Mouse (Mus musculus) heart, adult 9 months (tissue): ENCODE results near the gene Lekr1.
"Not testable (repeated sequence)": the region's sequence is repeated elsewhere in the genome, so short reads cannot be mapped to it uniquely, and the experiment has no call there.

ENCODE experiments used
- DNase-seq, 2 experiments: peaks; one replicate each; pipeline ENCODE4 v3.0.0; 2022; ENCODE audit warnings: low spot score in 2 of 2

Gene Lekr1

DNA sequence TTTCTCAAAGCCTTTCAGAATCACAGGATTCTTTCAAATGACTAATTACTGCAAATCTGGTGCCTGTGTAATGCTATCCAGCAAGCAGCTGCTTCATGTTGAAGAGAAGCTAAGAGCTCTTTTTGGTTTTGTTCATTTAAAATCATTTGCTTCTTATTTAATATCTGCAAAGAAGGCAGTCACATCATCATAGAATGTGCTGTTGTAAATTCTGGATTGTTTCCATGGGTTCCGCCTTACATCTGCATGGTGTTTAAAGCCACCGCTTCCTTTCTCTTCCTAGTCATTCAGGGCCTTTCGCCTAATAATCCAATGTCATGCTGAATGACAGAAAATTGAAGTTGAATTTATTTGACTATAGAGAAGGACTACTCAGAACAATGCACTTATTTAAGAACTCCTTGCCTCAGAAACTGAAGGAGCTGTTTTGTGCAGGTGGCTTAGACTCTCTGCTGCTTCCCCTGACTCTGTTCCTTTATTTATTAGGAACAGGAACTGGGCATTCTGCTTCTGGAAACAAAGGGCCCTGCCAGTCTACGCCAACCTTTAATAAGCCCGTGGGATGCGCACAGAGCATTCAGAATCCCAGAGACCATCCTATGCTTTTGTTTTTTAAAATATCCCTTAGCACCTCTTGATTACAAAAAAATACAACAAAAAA lies 101.3 kb downstream of the Lekr1 start:
- no peak for DNase-seq

- not testable (repeated sequence) for DNase-seq
These were observed 103.6 kb downstream of the Lekr1 start for GRCm38 (mm10) chr3:65769666-65770065.

GRCm38 (mm10) chr3:65773910-65774309 lies 107.9 kb downstream of the Lekr1 start:
- no peak for DNase-seq

DNA sequence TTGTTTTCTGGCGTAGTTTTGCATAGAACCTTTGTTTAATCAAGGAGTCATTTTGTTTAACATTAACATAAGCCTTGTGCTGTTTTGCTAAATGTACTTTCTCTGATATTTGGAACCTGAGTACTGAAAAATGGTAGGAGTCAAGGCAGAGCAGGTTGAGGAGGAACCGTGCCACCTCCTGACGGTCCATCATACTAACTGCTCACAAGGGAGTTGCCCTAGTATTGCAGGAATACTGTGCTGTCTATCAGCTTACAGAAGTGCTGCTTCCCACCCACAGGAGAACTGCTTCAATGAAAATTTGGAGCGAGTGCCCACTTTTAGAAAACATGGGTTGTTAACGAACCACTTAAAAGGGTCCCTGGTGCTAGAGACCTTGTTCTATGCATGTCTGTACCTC lies 109.1 kb downstream of the Lekr1 start:
- DNase-seq: no peak

DNA sequence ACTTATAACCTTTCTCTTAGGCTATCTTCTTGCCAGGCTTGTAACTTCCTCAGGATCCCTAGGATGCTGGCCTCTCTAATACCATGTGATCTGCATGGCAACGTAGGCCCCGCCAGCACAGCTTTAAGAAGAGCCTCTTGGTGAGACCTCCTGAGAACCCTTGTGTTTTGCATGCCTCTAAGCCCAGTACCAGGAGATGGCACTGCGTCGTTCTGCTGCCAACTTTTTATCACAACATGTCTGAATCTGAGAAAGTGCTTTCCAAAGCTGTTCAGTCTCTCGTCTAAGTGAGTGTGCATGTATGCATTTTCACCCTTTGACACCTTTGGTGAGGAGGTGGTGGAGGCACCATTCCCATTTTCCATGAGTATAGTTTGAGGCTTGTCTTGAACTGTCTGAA lies 116.2 kb downstream of the Lekr1 start:
- no peak for DNase-seq

DNA sequence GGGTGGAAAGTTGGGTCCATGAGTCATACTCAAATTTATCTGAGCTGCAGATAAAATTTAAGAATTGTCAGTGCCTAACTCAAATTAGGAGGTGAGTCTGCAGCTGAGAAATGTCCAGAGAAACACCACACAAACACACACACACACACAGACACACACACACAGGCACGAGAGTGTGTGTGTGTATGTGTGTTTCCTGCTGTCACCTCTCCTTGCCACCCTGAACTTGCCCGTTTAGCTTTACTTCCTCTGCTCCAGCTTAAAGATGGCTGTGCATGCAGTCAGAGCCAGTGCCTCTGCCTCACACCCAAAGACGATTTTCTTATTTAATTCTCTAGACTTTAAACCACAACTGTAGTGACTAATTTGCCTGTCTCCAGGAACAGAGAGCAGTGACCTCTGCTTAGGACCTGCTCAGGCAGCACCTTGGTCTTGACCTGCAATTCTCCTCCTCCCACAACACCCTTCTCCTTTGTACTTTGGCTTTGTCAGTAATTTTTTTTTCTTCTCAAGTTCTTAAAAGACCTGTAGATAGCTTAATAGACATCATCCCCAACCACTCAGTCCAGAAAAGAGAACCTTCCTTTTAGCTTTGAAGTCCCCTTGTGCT lies 124.2 kb downstream of the Lekr1 start:
- no peak for DNase-seq

DNA sequence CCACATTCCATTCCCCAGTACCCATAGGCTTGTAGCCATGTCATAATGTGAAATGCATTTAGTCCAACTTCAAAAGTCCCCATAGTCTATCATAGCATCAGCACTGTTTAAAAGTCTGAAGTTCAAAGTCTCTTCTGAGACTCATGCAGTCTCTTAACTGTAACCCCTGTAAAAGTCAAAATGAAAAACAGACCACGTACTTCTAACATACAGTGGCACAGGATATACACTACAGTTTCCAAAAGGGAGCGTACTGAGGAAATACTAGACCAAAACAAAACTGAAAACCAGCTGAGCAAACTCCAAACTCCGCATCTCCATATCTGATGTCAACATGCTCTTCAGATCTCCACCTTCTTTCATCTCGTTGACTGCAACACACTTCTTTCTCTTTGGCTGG lies 127.5 kb downstream of the Lekr1 start:
- no peak for DNase-seq

DNA sequence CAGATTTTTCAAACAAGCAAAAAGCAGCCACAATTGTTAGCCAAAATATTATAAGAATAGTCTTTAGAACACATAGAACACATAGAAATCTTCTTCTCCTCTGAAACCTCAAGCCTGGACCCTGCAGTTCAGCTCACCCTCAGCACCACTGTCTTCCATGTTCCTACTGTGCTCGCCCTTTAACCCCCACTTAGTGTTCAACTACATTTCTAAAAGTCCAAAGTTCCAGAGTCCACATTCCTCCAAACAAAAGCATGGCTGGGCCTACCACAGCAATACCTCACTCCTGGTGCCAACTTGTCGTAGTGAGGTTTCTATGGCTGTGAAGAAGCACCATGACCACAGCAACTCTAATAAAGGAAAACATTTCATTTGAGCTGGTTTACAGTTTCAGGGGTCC lies 128.7 kb downstream of the Lekr1 start:
- DNase-seq: no peak

DNA sequence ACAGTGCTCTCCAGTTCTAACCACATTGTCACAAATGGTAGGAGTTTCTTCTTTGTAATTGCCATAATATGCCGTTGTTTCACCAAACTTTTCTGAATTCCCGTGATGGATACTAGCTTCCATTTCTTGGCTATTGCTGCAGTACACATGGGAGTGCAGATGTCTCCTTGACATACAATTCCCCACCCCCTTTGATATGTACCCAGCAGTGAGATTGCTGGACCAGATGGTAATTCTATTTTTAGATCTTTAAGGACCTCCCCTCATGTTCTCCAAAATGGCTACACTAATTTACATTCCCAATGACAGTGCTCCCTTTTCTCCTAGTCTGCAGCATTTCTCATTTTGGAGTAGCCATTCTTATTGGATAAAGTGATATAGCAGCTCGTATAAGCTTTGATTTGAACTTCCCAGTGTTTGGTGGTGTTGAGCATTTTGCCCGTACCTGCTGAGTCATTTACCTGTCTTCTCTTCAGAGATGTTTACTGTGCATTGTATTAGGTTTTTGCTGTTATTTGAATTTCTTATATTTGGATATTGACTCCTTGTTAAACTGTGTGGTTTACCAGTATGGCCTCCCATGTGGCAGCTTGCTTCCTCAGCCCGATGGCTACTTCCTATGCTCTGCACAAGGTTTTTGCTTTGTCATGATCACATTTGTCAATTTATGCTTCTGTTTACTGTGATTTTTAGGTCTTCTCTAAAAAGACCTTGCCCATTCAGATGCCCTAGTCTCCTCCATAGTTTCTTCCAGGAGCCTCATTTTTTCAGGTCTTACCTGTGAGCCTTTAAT lies 131.5 kb downstream of the Lekr1 start:
- DNase-seq: no peak

DNA sequence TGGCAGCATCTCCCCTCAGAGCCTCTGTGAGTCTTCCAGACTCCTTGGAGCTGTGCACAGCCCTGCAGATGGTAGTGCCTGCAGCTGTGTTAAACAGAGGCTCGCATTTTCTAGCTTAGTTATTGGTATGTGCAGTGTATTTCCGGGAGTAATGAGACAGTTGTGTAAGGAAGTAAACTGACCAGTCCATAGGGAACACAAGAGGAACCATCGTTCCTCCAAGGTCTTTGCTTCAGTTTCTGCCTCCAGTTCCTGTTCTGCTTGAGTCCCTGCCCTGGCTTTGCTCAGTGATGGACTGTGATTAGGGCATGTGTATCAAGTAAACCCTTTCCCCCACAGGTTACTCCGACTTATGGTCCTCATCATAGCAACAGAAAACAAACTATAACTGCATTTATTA lies 134.9 kb downstream of the Lekr1 start:
- no peak for DNase-seq

GRCm38 (mm10) chr3:65802185-65802584 lies 136.2 kb downstream of the Lekr1 start:
- peak in 1 of 2 experiments; percentile 8 for DNase-seq

- DNase-seq: peak; percentile 47 to 58
These were observed 136.8 kb downstream of the Lekr1 start for GRCm38 (mm10) chr3:65802868-65803267.

GRCm38 (mm10) chr3:65814881-65815280 lies 148.9 kb downstream of the Lekr1 start:
- no peak for DNase-seq

DNA sequence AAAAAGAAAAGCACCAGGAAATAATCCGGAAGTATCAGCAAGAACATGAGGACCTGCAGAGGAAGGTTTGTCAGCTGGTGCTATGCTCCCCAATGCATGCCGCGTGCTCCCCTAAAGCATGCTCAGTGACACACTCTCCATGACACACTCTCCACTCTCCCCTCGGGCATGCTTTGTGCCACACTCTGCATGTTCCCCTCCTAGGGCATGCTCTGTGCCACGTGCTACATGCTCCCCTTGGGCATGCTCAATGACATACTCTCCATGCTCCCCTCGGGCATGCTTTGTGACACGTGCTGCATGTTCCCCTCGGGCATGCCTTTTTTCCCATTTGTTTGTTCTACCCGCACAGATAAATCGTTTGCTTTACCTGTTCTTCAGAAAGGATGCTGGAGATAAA lies 150.0 kb downstream of the Lekr1 start:
- no peak for DNase-seq

GRCm38 (mm10) chr3:65818597-65818996 lies 152.6 kb downstream of the Lekr1 start:
- DNase-seq: no peak

DNA sequence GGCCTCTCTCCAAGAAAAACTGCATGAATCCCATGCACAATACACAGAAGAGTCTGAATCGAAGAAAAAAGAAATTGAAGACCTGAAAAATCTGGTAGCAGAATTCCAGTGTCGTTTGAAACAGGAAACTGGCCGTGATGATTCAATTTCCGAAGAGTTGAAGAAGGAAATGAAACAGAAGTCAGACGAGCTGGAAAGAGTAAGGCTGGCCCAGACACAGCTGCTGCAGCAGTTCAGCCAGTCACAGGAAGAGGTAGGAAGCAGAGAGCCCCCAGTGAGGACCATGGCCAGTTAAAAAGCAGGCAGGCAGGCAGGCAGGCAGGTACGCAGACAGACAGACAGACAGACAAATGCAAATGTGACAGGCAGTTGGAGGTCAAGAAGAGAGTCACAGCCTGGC lies 153.8 kb downstream of the Lekr1 start:
- no peak for DNase-seq

- no peak for DNase-seq
These were observed 158.9 kb downstream of the Lekr1 start for GRCm38 (mm10) chr3:65824886-65825285.

DNA sequence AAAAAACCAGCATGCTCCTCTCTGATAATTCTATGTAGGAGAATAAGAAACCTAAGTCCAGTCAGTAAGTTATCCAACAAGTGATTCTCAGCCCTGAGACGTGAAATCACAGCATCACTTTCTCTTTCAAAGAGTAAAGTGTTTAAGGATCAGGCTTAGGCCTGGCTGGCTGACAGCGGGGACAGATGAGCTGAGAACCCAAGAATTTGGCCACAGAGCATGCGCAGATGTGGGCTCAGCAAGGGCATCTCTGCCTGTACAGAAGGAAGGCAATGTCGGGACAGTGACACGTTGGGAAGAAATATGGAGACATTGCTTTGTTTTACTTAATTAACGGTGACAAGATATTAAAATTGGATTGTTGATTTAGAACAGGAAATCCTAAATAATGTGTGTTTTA lies 160.7 kb downstream of the Lekr1 start:
- no peak for DNase-seq

DNA sequence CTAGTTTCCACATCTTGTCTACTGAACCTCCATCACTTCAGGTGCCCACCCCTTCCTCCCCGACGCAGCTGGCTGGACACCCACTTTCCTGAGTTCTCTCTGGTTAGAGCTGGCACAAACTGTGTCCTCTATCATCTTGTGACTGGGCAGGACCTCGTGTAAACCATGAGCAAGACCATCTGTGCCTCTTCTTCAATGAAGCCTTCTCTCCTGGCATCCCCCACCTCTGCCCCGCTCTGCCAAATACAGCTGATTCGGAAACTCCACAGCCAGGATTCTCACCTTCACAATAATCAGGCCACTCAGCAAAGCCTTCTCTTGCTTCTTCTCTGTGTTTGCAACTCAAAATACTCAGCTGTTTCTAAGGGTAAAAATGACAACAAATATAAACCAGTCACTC lies 161.4 kb downstream of the Lekr1 start:
- no peak for DNase-seq

GRCm38 (mm10) chr3:65828020-65828419 lies 162.0 kb downstream of the Lekr1 start:
- DNase-seq: peak; percentile 21 to 35

DNA sequence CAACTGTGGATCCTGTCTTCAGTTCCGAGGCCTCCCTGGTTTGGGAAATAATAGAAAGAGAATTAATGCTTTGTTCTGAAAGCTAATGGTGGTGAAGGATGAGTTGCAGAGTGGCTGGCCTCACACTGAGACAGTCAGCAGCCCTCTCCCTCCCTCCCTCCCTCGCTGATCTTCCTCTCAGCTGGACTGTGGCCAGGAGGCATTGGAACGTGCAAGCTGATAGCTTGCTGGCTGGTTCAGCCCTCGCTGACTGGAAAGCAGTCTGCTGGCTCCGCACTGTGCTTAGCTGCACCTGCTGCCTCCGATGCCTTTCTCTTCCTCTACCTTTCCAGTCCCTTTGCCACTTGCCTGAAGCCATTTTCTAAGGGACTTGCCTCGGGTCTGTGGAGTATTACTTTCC lies 163.2 kb downstream of the Lekr1 start:
- peak; percentile 59 to 74 for DNase-seq

DNA sequence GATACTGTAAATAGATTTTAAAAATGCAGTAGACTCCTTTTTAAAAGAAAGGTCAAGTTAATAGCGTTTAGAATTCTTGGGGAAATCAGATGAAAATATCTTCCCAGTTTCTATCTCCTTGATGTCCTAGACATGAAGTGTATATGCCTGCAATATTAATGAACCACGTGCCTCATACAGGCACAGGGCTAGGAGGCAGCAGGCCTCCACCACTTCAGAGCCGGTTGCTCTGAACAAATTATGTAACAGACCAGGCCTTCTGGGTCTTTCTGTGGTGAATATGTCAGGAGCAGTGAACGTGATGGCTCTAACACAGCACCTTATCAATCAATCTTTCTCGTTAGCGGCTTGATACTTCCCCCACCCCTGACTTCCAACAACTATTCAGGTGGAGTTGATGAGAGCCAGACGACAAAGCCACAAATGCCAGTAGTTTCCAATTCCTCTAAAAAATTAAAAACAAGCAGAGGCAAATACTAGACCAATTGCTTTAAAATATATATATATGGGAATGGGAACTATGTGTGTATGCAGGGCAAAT lies 164.0 kb downstream of the Lekr1 start:
- DNase-seq: no peak

- DNase-seq: peak; percentile 70 to 76
These were observed 164.8 kb downstream of the Lekr1 start for GRCm38 (mm10) chr3:65830801-65831200.
